Mouse (Mus musculus): Measurements from ENCODE around the gene Syncrip.

DNA sequence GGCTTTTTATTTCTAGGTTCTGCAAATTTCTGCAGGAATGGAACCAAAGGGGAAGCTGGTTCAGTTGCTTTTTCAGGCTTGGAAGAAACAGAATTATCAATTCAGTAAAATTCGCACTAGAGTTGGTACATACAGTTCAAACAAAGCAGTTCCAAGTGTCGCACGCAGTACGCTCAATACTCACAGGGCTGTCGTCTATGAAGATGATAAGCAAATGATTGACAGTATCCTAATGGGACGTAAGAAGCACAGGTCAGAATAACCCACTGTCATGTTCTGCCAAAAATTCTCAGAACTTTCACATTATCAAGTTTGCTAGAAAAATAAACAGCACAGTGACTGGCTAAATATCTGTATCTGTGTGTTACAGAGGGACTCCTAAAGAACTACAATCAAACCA, 77.9 kb downstream of the Syncrip start:
- TF ChIP-seq GATA1 (IDR thresholded peaks at IDR 0.05; ENCODE audit: borderline replicate concordance, low read length) = no peak
- no peak for TF ChIP-seq FLI1 (IDR thresholded peaks at IDR 0.05; ENCODE audit: low read length)

Measured in megakaryocyte, embryonic 14.5 days (primary cell).